Comparison of ENCODE assay signal across 8 mouse cellular contexts in the genomic region with DNA sequence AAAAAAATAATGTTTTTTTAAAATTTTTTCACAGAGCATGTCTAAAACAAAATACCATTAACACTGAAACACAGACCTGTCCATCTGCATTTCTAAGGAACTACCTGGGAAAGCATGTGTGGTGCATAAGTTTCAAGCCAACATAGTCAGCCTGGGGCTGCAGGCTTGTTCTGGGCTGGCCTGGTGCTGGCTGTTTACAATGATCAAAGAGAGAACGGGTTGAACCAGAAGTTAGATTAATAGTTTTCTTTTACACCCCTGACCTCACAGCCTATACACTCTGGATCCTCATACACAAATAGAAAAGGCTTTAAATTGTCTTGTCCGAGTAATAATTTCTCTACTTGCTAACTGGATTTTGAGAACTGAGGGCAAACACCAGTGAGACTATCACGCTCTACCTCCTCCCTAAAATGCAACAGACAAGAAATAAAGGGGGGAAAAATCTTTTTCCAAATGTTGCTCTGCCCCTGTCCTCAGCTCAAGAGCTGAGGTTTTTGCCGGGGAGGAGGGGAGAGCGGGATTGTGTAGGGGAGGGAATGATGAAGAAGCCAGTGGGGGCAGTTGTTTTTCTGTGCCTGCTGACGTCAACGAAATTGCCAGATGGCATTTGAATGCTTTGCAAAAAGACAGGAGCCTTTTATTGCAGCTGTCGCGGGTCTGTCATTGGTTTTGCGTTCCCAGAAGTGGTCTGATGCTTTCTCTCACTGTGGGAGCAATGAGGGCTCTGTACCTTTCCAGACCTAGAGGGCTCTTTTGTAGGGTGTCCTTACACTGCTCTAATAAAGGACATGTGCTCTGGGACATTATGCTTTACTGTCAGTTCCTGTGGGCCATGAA.
DNase-seq lines count a peak whose midpoint lies in the region; ATAC-seq and TF ChIP-seq lines count a peak whose summit lies in the region.

No protein-coding gene starts in this region.

- no peaks in the 10 kb centered on the region for H3K36me3 ChIP-seq in lung, embryonic 15.5 days
- H3K36me3 ChIP-seq in forebrain, embryonic 13.5 days (ENCODE audit: poor library complexity, severe bottlenecking): no peaks in the 10 kb centered on the region
- no peaks in the 10 kb centered on the region for H3K36me3 ChIP-seq in midbrain, postnatal 0 days (ENCODE audit: insufficient read depth, low read length)

- no peak overlapping the region for H3K9ac ChIP-seq in lung, embryonic 15.5 days
- no peak overlapping the region for H3K9ac ChIP-seq in forebrain, embryonic 13.5 days
- H3K9ac ChIP-seq in midbrain, postnatal 0 days (replicated peaks; ENCODE audit: low read length, poor library complexity, severe bottlenecking): no peak overlapping the region

- TF ChIP-seq CTCF in lung, adult 2 months (IDR thresholded peaks at IDR 0.05; ENCODE audit: insufficient read depth, low read length): no peak
- TF ChIP-seq CTCF in midbrain, postnatal 0 days (IDR thresholded peaks at IDR 0.05): no peak

- peak; percentile 77 for ATAC-seq in lung, embryonic 15.5 days (ENCODE audit: borderline replicate concordance, extremely low read depth, low FRiP score, low TSS enrichment)
- ATAC-seq in forebrain, embryonic 13.5 days: peak; percentile 87
- ATAC-seq in midbrain, postnatal 0 days (ENCODE audit: low FRiP score): peak; percentile 38; the same call in 1 of the 2 replicates

- no peaks in the 10 kb centered on the region for H3K9me3 ChIP-seq in lung, embryonic 15.5 days
- no peaks in the 10 kb centered on the region for H3K9me3 ChIP-seq in forebrain, embryonic 13.5 days (replicated peaks)
- no peaks in the 10 kb centered on the region for H3K9me3 ChIP-seq in midbrain, postnatal 0 days (ENCODE audit: low read length)

- H3K27me3 ChIP-seq in lung, embryonic 15.5 days: no peaks in the 10 kb centered on the region
- H3K27me3 ChIP-seq in forebrain, embryonic 13.5 days: no peaks in the 10 kb centered on the region
- H3K27me3 ChIP-seq in midbrain, postnatal 0 days (ENCODE audit: insufficient read depth, low read length): no peaks in the 10 kb centered on the region

- TF ChIP-seq POLR2A in lung, adult 2 months (IDR thresholded peaks at IDR 0.05; ENCODE audit: borderline replicate concordance, extremely low read depth, low read depth, low read length): no peak

- H3K4me2 ChIP-seq in lung, embryonic 15.5 days: peak overlapping the region; percentile 22; the same call in 1 of the 2 replicates
- H3K4me2 ChIP-seq in forebrain, embryonic 13.5 days: 0 out of 2 replicates have a peak overlapping the region, but pooled peaks have one; percentile 12
- no peak overlapping the region for H3K4me2 ChIP-seq in midbrain, postnatal 0 days (ENCODE audit: low read depth, low read length, poor library complexity, severe bottlenecking)

- H3K4me1 ChIP-seq in lung, embryonic 15.5 days: peaks cover 18% of the 10 kb centered on the region
- peaks cover 4% of the 10 kb centered on the region; the same call in 1 of the 2 replicates for H3K4me1 ChIP-seq in lung, adult 2 months (ENCODE audit: control insufficient read depth, insufficient read depth, low read length)
- H3K4me1 ChIP-seq in forebrain, embryonic 13.5 days: peaks cover 17% of the 10 kb centered on the region
- 0 out of 2 replicates have a peak, but pooled peaks cover 8% of the 10 kb centered on the region for H3K4me1 ChIP-seq in midbrain, postnatal 0 days (ENCODE audit: insufficient read depth, low read length)

- H3K4me3 ChIP-seq in lung, embryonic 15.5 days: no peak overlapping the region
- H3K4me3 ChIP-seq in lung, adult 2 months (replicated peaks; ENCODE audit: extremely low read depth, low read depth, low read length): no peak overlapping the region
- H3K4me3 ChIP-seq in forebrain, embryonic 13.5 days: no peak overlapping the region
- H3K4me3 ChIP-seq in midbrain, postnatal 0 days (ENCODE audit: low read depth, low read length): no peak overlapping the region

- 21% methylated on average over 10 of the region's 10 CpGs for WGBS in lung, embryonic 15.5 days
- WGBS in lung, adult 2 months: 47% methylated on average over 10 of the region's 10 CpGs
- WGBS in forebrain, embryonic 13.5 days: 33% methylated on average over 10 of the region's 10 CpGs
- 43% methylated on average over 10 of the region's 10 CpGs for WGBS in midbrain, postnatal 0 days

- no peak for DNase-seq in lung, adult 2 months
- peak; percentile 69 for DNase-seq in layer of hippocampus, adult 8-10 months (ENCODE audit: low spot score in 2 of 2)
- DNase-seq in midbrain, postnatal 0 days (ENCODE audit: low spot score): peak; percentile 58
- no peak for DNase-seq in thymus, postnatal 0 days (ENCODE audit: low spot score)
- DNase-seq in urinary bladder, postnatal 10 days (ENCODE audit: low spot score): no peak
- DNase-seq in heart, adult 18-20 months: no peak

- peak overlapping the region; percentile 65 for H3K27ac ChIP-seq in lung, embryonic 15.5 days
- peak overlapping the region; percentile 81 for H3K27ac ChIP-seq in forebrain, embryonic 13.5 days
- H3K27ac ChIP-seq in midbrain, postnatal 0 days (ENCODE audit: low read depth, low read length): no peak overlapping the region

Comparison
In these comparisons a context has a peak if more than half of its experiments do, and no peak if none do; other contexts are left out.
1. DNase-seq: peak in layer of hippocampus, adult 8-10 months (2 of 2) and midbrain, postnatal 0 days (single experiment); none in lung, adult 2 months (single experiment), thymus, postnatal 0 days (single experiment), urinary bladder, postnatal 10 days (single experiment) and heart, adult 18-20 months (0 of 2).
2. Peak in every context shown above with its lines, with median percentiles within 50 percentile points of each other: ATAC-seq.